Mouse (Mus musculus): Measurements from ENCODE around the gene Mst1r. TPM values are rescaled to one million over a fixed set of nuclear protein-coding genes. Genes with fewer than 3 reads are reported as not detected.

Mst1r gene
- total RNA-seq, 2 experiments from 2014 or later, result 6.3 TPM; not detected in 1

GRCm38 (mm10) chr9:107949922-107950235, 43.2 kb downstream of the Mst1r start, which contains the start of gene Traip:
Gene Traip (plus strand): TSS chr9:107950136.
- ATAC-seq (replicated peaks; ENCODE audit: poor library complexity, severe bottlenecking), result peak; percentile 33; the same call in 1 of the 2 replicates

- ATAC-seq (replicated peaks; ENCODE audit: poor library complexity, severe bottlenecking), result peak; percentile 81
These were observed 44.0 kb downstream of the Mst1r start for GRCm38 (mm10) chr9:107950460-107951355.

DNA sequence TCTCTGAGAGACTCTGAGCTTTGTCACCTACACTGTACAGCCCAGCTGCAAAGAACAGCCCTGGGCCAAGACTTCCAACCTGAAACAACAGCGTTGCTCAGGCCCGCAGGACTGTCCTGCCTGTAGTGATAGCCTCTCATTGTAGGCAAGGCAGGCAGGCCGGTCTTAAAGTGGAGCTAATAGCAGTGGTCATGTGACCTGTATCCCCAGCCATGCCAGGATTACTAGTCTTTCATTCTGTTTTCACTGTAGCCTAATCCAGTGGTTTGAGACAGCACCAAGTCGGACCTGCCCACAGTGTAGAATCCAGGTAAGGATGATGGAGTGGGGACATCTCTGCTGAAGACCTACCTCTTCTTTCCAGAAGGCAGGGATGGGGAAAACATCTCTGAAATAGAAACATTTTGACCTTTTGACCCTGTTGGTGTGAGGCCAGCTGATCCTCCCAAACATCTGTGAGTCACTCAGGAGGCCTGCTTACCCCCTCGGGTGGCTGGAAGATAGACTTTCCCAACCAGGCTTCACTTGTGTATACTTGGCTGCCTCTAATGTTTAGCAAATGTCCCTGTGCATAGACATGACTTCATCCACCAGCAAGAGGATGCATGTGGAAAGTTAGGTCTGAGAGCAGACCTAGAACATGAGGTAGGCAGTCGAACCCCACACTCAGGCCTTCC, 49.1 kb downstream of the Mst1r start:
- no peak for ATAC-seq (replicated peaks; ENCODE audit: poor library complexity, severe bottlenecking)

- no peak for ATAC-seq (replicated peaks; ENCODE audit: poor library complexity, severe bottlenecking)
These were observed 50.5 kb downstream of the Mst1r start for GRCm38 (mm10) chr9:107957141-107957540.

DNA sequence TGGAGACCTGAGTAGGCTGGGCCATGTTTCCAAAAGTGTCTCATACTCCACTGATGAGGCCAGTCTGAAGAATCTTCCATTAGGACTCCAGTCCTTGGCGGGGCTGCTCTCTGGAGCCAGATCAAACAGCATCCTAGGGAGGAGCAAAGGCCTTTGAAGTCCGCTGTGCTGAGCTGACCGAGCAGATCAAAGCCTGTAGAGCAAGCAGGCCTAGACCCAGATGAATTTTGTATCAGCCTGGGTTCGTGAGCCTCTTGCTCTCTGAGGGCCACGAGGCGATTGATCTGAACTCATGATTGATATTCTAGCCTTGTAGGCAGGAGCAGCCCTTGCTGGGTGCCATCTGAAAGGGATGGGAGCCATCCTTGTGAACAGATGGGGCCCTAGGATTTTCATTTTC, 53.2 kb downstream of the Mst1r start:
- ATAC-seq (replicated peaks; ENCODE audit: poor library complexity, severe bottlenecking), result no peak

- no peak; the same call in 1 of the 2 replicates for ATAC-seq (replicated peaks; ENCODE audit: poor library complexity, severe bottlenecking)
These were observed 54.3 kb downstream of the Mst1r start for GRCm38 (mm10) chr9:107960928-107961327.

GRCm38 (mm10) chr9:107961351-107961762, 54.7 kb downstream of the Mst1r start:
- no peak for ATAC-seq (replicated peaks; ENCODE audit: poor library complexity, severe bottlenecking)

DNA sequence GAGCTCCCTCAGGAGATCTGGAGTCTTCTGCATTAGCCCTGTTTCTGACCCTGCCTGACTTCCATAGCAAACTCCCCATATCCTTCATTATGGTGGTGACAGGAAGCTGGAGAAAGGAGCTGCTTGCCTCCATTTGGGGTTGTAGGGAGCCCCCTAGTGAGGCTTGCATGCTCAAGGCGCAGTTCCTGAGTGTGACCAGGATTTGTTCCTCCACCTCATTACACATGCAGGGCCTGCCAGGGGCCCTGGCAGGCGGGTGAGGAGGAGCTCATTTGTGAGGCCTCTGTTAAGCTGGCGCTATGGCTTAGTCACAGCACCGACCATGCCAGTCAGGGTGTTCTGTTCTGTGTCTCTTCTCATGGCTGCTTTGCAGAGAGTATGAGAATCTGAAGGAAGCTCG, 55.2 kb downstream of the Mst1r start:
- ATAC-seq (replicated peaks; ENCODE audit: poor library complexity, severe bottlenecking), result peak; percentile 13; the same call in 1 of the 2 replicates

DNA sequence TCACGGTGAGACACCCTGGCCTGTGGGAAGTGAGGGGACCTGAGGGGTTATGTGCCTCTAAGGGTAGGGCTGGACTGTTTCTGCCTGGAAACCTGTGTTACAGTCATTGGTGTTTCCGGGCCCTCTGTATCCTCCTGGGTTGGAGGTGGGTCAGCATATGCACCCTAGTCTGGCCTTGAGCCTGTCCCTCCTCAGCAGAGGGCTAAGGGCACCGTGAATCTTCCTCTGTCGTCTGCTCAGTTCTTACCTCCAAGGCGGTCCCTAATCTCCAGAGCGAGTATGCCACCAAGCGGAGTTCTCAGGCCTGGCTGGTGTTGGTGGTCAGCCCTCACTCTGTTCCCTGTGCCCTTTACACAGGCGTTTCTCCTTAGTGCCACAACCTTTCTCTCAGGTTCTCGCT, 56.2 kb downstream of the Mst1r start:
- ATAC-seq (replicated peaks; ENCODE audit: poor library complexity, severe bottlenecking), result no peak

DNA sequence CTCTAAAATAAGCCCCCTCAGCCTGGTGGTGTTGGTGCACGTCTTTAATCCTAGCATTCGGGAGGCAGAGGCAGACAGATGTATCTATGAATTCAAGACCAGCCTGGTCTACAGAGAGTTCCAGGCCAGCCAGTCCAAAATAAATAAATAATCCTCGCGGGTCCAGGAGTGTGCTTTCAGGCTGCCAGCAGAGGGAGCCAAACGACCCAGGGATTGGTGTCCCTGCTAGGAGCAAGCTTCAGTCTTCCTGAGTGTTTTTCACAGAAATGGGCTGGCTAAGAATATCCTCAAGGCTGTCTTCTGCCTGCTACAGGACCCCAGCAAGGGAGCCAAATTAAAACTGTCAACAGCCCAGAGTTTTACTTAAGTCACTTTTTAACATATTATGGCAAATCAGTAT, 57.0 kb downstream of the Mst1r start:
- peak; percentile 63 for ATAC-seq (replicated peaks; ENCODE audit: poor library complexity, severe bottlenecking)

DNA sequence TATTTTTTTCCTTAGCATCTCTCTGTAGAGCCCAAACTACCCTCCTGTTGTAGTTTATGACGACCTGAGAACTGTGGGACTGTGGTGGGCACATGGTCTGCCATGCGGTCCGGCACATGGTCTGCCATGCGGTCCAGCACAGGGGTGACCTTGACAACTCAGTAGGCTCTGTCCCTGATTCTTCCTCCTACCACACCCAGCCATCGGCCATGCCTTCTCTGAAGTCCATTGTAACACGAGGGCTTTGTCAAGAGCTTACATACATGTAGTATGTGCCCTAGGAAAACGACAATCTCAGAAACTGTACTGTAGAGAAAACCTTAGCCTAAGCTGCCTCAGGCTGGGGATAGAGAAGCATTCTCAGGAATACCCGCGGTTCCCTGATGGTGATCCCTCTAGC, 58.0 kb downstream of the Mst1r start:
- no peak for ATAC-seq (replicated peaks; ENCODE audit: poor library complexity, severe bottlenecking)

DNA sequence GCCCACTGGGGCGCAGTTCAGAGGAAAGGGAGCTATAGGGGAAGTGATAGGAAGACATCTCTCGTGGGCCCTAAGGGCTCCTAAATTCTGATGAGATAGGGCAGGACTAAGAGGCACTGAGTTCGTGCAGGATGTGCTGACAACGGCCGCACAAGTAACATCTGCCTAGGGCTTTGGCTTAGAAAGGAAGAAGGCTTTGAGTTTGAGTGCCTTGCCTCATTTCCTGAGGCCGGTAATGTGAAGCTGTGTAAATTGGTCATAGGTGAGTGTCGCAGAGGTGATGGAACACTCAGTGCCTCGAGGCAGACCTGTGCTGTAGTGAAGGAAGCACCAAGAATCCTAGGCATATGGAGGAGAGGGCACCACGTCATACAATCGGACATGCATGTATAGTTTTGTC, 60.0 kb downstream of the Mst1r start:
- no peak for ATAC-seq (replicated peaks; ENCODE audit: poor library complexity, severe bottlenecking)

DNA sequence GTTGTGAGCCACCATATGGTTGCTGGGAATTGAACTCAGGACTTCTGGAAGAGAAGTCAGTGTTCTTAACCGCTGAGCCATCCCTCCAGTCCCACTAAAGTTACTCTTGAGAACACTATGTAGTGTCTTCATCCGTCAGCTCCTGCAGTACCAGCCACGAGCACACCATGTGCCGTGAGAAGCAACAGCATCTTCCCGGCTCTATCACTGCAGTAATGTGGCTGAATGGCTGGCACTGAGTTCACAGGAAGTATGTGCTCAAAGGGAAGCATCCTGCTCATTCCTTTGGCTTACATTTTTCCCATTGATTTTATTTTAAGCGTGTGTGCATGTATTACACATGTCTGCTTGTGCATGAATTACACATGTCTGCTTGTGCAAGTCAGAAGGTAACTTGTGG, 60.8 kb downstream of the Mst1r start:
- no peak for ATAC-seq (replicated peaks; ENCODE audit: poor library complexity, severe bottlenecking)

DNA sequence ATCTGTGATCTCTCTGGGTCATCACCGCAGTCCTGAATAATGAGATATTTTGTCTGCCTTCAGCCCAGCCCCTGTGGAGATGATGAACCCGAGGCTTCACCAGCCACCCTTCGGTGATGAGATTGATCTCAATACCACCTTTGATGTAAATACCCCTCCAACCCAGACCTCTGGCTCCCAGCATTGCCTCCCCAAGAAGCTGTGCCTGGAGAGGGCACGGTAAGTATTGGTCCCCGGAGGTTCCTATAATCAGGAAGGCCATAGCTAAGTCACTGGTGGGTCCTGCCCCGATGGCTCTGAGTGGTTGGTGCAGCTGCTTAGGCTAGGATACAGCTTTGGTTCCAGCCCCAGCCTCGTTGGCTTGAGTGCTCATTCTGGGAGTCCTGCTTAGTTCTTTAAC, 61.9 kb downstream of the Mst1r start:
- ATAC-seq (replicated peaks; ENCODE audit: poor library complexity, severe bottlenecking), result no peak

Other genes with a start within 250 kb of the Mst1r start
- gene Slc38a3, start 237.3 kb upstream of the Mst1r start, total RNA-seq (2014; fragmentation: Nextera tagmentation), result not detected in 2 replicates
- gene Slc38a3, start 237.3 kb upstream of the Mst1r start, total RNA-seq (2017), result not detected in 2 replicates
- gene Gnat1, start 227.2 kb upstream of the Mst1r start, total RNA-seq (2014; fragmentation: Nextera tagmentation), result not detected in 2 replicates
- not detected in 2 replicates for gene Gnat1, start 227.2 kb upstream of the Mst1r start, total RNA-seq (2017)
- 2.6 TPM in 1 of 2 replicates, not detected in the other for gene Sema3f, start 196.4 kb upstream of the Mst1r start, total RNA-seq (2014; fragmentation: Nextera tagmentation)
- gene Sema3f, start 196.4 kb upstream of the Mst1r start, total RNA-seq (2017), result not detected in 2 replicates
- 133 and 165 TPM in 2 replicates for gene Rbm5, start 135.9 kb upstream of the Mst1r start, total RNA-seq (2014; fragmentation: Nextera tagmentation)
- gene Rbm5, start 135.9 kb upstream of the Mst1r start, total RNA-seq (2017), result 157 and 164 TPM in 2 replicates
- 99.9 and 115 TPM in 2 replicates for gene Rbm6, start 33.6 kb upstream of the Mst1r start, total RNA-seq (2014; fragmentation: Nextera tagmentation)
- gene Rbm6, start 33.6 kb upstream of the Mst1r start, total RNA-seq (2017), result 110 and 125 TPM in 2 replicates
- 6.1 and 9.3 TPM in 2 replicates for gene Mon1a, start 18.7 kb upstream of the Mst1r start, total RNA-seq (2014; fragmentation: Nextera tagmentation)
- 16.5 and 19.5 TPM in 2 replicates for gene Mon1a, start 18.7 kb upstream of the Mst1r start, total RNA-seq (2017)
- gene Actl11, start 21.6 kb downstream of the Mst1r start, total RNA-seq (2014; fragmentation: Nextera tagmentation), result not detected in 2 replicates
- not detected in 2 replicates for gene Actl11, start 21.6 kb downstream of the Mst1r start, total RNA-seq (2017)
- gene Camkv, start 28.8 kb downstream of the Mst1r start, total RNA-seq (2014; fragmentation: Nextera tagmentation), result not detected in 2 replicates
- gene Camkv, start 28.8 kb downstream of the Mst1r start, total RNA-seq (2017), result not detected in 2 replicates
- 11.1 and 19.4 TPM in 2 replicates for gene Traip, start 43.3 kb downstream of the Mst1r start, total RNA-seq (2014; fragmentation: Nextera tagmentation)
- 24.0 and 29.7 TPM in 2 replicates for gene Traip, start 43.3 kb downstream of the Mst1r start, total RNA-seq (2017)
- gene Uba7, start 68.6 kb downstream of the Mst1r start, total RNA-seq (2014; fragmentation: Nextera tagmentation), result 79.1 and 88.9 TPM in 2 replicates
- 21.4 and 33.4 TPM in 2 replicates for gene Uba7, start 68.6 kb downstream of the Mst1r start, total RNA-seq (2017)
- gene Gm20661, start 76.2 kb downstream of the Mst1r start, total RNA-seq (2014; fragmentation: Nextera tagmentation), result 0.47 TPM in 1 of 2 replicates, not detected in the other
- gene Gm20661, start 76.2 kb downstream of the Mst1r start, total RNA-seq (2017), result not detected in 2 replicates
- 16.7 and 29.9 TPM in 2 replicates for gene Inka1, start 79.0 kb downstream of the Mst1r start, total RNA-seq (2014; fragmentation: Nextera tagmentation)
- 18.6 and 23.2 TPM in 2 replicates for gene Inka1, start 79.0 kb downstream of the Mst1r start, total RNA-seq (2017)
- gene Cdhr4, start 85.6 kb downstream of the Mst1r start, total RNA-seq (2014; fragmentation: Nextera tagmentation), result 3.0 TPM in 1 of 2 replicates, not detected in the other
- 0.69 TPM in 1 of 2 replicates, not detected in the other for gene Cdhr4, start 85.6 kb downstream of the Mst1r start, total RNA-seq (2017)
- 0.62 and 5.3 TPM in 2 replicates for gene Gm20662, start 89.5 kb downstream of the Mst1r start, total RNA-seq (2014; fragmentation: Nextera tagmentation)
- not detected in 2 replicates for gene Gm20662, start 89.5 kb downstream of the Mst1r start, total RNA-seq (2017)
- gene Ip6k1, start 95.6 kb downstream of the Mst1r start, total RNA-seq (2014; fragmentation: Nextera tagmentation), result 27.1 TPM in 2 replicates
- gene Ip6k1, start 95.6 kb downstream of the Mst1r start, total RNA-seq (2017), result 31.6 and 42.7 TPM in 2 replicates
- 14.1 and 15.1 TPM in 2 replicates for gene Gmppb, start 142.4 kb downstream of the Mst1r start, total RNA-seq (2014; fragmentation: Nextera tagmentation)
- gene Gmppb, start 142.4 kb downstream of the Mst1r start, total RNA-seq (2017), result 16.1 and 41.8 TPM in 2 replicates
- gene Amigo3, start 146.3 kb downstream of the Mst1r start, total RNA-seq (2014; fragmentation: Nextera tagmentation), result 2.2 and 3.4 TPM in 2 replicates
- gene Amigo3, start 146.3 kb downstream of the Mst1r start, total RNA-seq (2017), result 2.2 and 3.1 TPM in 2 replicates
- gene Mst1, start 173.6 kb downstream of the Mst1r start, total RNA-seq (2014; fragmentation: Nextera tagmentation), result 0.67 TPM in 1 of 2 replicates, not detected in the other
- 0.34 and 1.6 TPM in 2 replicates for gene Mst1, start 173.6 kb downstream of the Mst1r start, total RNA-seq (2017)
- gene Rnf123, start 176.5 kb downstream of the Mst1r start, total RNA-seq (2014; fragmentation: Nextera tagmentation), result 64.5 and 75.3 TPM in 2 replicates
- gene Rnf123, start 176.5 kb downstream of the Mst1r start, total RNA-seq (2017), result 29.7 and 30.3 TPM in 2 replicates
- gene Apeh, start 187.7 kb downstream of the Mst1r start, total RNA-seq (2014; fragmentation: Nextera tagmentation), result 72.6 and 79.0 TPM in 2 replicates
- 75.8 and 83.2 TPM in 2 replicates for gene Apeh, start 187.7 kb downstream of the Mst1r start, total RNA-seq (2017)

All from granulocyte monocyte progenitor cell, adult 5-6 weeks (primary cell).